Mouse (Mus musculus) CH12.LX (cell line): ENCODE results near the gene Sorcs3. TPM values are rescaled to one million over a fixed set of nuclear protein-coding genes. Genes with fewer than 3 reads are reported as not detected.

ENCODE experiments used
- DNase-seq: peaks from one replicate; pipeline ENCODE4 v3.0.0-alpha.2; 2013; ENCODE audit errors: extremely low read depth
- H3K27ac ChIP-seq: 2 replicates; pipeline ENCODE4 v1.5.1; 2012; ENCODE audit warnings: low read depth, mild to moderate bottlenecking, control low read depth, moderate library complexity; ENCODE audit not compliant: insufficient read depth
- H3K27me3 ChIP-seq: replicated peaks from 2 replicates; pipeline ENCODE3; 2012; ENCODE audit warnings: inconsistent platforms
- H3K36me3 ChIP-seq, 2 experiments: replicated peaks in 1 of 2; 2 replicates each; pipeline versions ENCODE3 to v1.6.1; 2012; ENCODE audit warnings: inconsistent platforms in 1 of 2, low read length in 1 of 2, mild to moderate bottlenecking in 1 of 2, mixed read lengths in 1 of 2, moderate library complexity in 1 of 2; ENCODE audit not compliant: control insufficient read depth in 1 of 2, insufficient read depth in 1 of 2
- H3K4me1 ChIP-seq, 2 experiments: 2 replicates each; pipeline ENCODE4 v1.6.1; 2012; ENCODE audit warnings: inconsistent platforms in 1 of 2, moderate library complexity in 1 of 2; ENCODE audit not compliant: insufficient read depth in 2 of 2, control insufficient read depth in 1 of 2
- H3K4me2 ChIP-seq: 2 replicates; pipeline ENCODE4 v1.6.1; 2012; ENCODE audit warnings: low read depth, mild to moderate bottlenecking, control low read depth; ENCODE audit not compliant: poor library complexity, insufficient read depth, severe bottlenecking
- H3K4me3 ChIP-seq, 3 experiments: fragments of 150-350 bp in 1 of 3; sonication (generic) in 1 of 3; replicated peaks in 1 of 3; 2 replicates each; pipeline versions ENCODE3 to v1.5.1; 2011 to 2012; ENCODE audit warnings: low read depth in 2 of 3, low read length in 2 of 3, mild to moderate bottlenecking in 2 of 3, moderate library complexity in 2 of 3, control low read depth in 1 of 3, improper control_type of control experiment in 1 of 3, inconsistent platforms in 1 of 3, mixed read lengths in 1 of 3; ENCODE audit not compliant: poor library complexity in 1 of 3
- H3K79me2 ChIP-seq: replicated peaks from 2 replicates; pipeline ENCODE4 v1.6.1; 2012; ENCODE audit warnings: mild to moderate bottlenecking, moderate library complexity; ENCODE audit not compliant: control insufficient read depth, poor library complexity, insufficient read depth, severe bottlenecking; ENCODE audit errors: extremely low read depth
- H3K9ac ChIP-seq: 2 replicates; pipeline ENCODE4 v1.6.1; 2012; ENCODE audit warnings: low read depth, mild to moderate bottlenecking, control low read depth, moderate library complexity; ENCODE audit not compliant: insufficient read depth
- H3K9me3 ChIP-seq: replicated peaks from 2 replicates; pipeline ENCODE3; 2012; ENCODE audit warnings: low read length, inconsistent platforms, mixed read lengths
- BHLHE40 ChIP-seq: IDR thresholded peaks from 2 replicates; pipeline ENCODE4 v1.6.1; 2011; ENCODE audit warnings: mild to moderate bottlenecking, low read depth, low read length, improper control_type of control experiment
- CTCF ChIP-seq, 2 experiments: IDR thresholded peaks in 1 of 2; conservative IDR thresholded peaks in 1 of 2; 2 replicates each; pipeline ENCODE4 v1.5.1; 2011 to 2012; ENCODE audit warnings: low read depth in 2 of 2, low read length in 2 of 2, improper control_type of control experiment in 1 of 2, inconsistent platforms in 1 of 2, mild to moderate bottlenecking in 1 of 2, moderate library complexity in 1 of 2
- EP300 ChIP-seq: IDR thresholded peaks from 2 replicates; pipeline ENCODE4 v1.6.1; 2011; ENCODE audit warnings: low read length, improper control_type of control experiment
- ETS1 ChIP-seq: conservative IDR thresholded peaks from 2 replicates; pipeline ENCODE4 v1.6.1; 2012; ENCODE audit warnings: low read depth, mild to moderate bottlenecking, inconsistent platforms, low read length, improper control_type of control experiment, moderate library complexity
- JUN ChIP-seq: IDR thresholded peaks from 2 replicates; pipeline ENCODE4 v1.6.1; 2011; ENCODE audit warnings: low read depth, mild to moderate bottlenecking, low read length, improper control_type of control experiment, moderate library complexity; ENCODE audit not compliant: insufficient read depth
- JUND ChIP-seq: conservative IDR thresholded peaks from 2 replicates; pipeline ENCODE4 v1.6.1; 2011; ENCODE audit warnings: low read depth, low read length, improper control_type of control experiment
- KAT2A ChIP-seq: IDR thresholded peaks from 2 replicates; pipeline ENCODE4 v1.6.1; 2012; ENCODE audit warnings: low read length, improper control_type of control experiment, inconsistent platforms; ENCODE audit not compliant: insufficient replicate concordance
- MAFK ChIP-seq: IDR thresholded peaks from 2 replicates; pipeline ENCODE4 v1.6.1; 2011; ENCODE audit warnings: low read length, improper control_type of control experiment; ENCODE audit not compliant: insufficient replicate concordance
- MAX ChIP-seq: IDR thresholded peaks from 2 replicates; pipeline ENCODE4 v1.6.1; 2011; ENCODE audit warnings: low read length, improper control_type of control experiment
- MEF2A ChIP-seq: IDR thresholded peaks from 2 replicates; pipeline ENCODE4 v1.6.1; 2014; ENCODE audit warnings: low read depth, mild to moderate bottlenecking, inconsistent platforms, low read length, improper control_type of control experiment, borderline replicate concordance
- MXI1 ChIP-seq: IDR thresholded peaks from 2 replicates; pipeline ENCODE4 v1.6.1; 2011; ENCODE audit warnings: mild to moderate bottlenecking, low read depth, low read length, improper control_type of control experiment
- MYC ChIP-seq: IDR thresholded peaks from 2 replicates; pipeline ENCODE4 v1.6.1; 2011; ENCODE audit warnings: low read depth, mild to moderate bottlenecking, improper control_type of control experiment, low read length
- NRF1 ChIP-seq: IDR thresholded peaks from 2 replicates; pipeline ENCODE4 v1.6.1; 2014; ENCODE audit warnings: low read depth, mild to moderate bottlenecking, inconsistent platforms, low read length, improper control_type of control experiment, moderate library complexity
- RAD21 ChIP-seq: IDR thresholded peaks from 2 replicates; pipeline ENCODE4 v1.6.1; 2011; ENCODE audit warnings: low read depth, mild to moderate bottlenecking, low read length, improper control_type of control experiment, moderate library complexity
- SMC3 ChIP-seq: IDR thresholded peaks from 2 replicates; pipeline ENCODE4 v1.6.1; 2011; ENCODE audit warnings: low read depth, low read length, improper control_type of control experiment
- TBP ChIP-seq: conservative IDR thresholded peaks from 2 replicates; pipeline ENCODE4 v1.6.1; 2011; ENCODE audit warnings: low read depth, low read length, improper control_type of control experiment
- TCF12 ChIP-seq: IDR thresholded peaks from 2 replicates; pipeline ENCODE4 v1.6.1; 2014; ENCODE audit warnings: low read depth, mild to moderate bottlenecking, inconsistent platforms, low read length, improper control_type of control experiment
- ZMIZ1 ChIP-seq: IDR thresholded peaks from 2 replicates; pipeline ENCODE4 v1.6.1; 2012; ENCODE audit warnings: low read depth, mild to moderate bottlenecking, inconsistent platforms, low read length, improper control_type of control experiment
- ZNF384 ChIP-seq: IDR thresholded peaks from 2 replicates; pipeline ENCODE4 v1.6.1; 2012; ENCODE audit warnings: low read depth, low read length, improper control_type of control experiment, inconsistent platforms
- dilution Hi-C: fragments of 300-500 bp; cut with MboI; formaldehyde crosslinking; loops from 2 replicates; pipeline ENCODE4 v1.14.3; 2020; ENCODE audit warnings: low sequenced_read_pairs; ENCODE audit not compliant: extremely low pct_unique_long_range_greater_than_20kb, extremely low pct_ligation_motif_present
- in situ Hi-C: fragments of 300-500 bp; cut with MboI; formaldehyde crosslinking; loops from 3 replicates; pipeline ENCODE4 v1.14.3; 2019; ENCODE audit warnings: low sequenced_read_pairs, low pct_ligation_motif_present, low pct_unique_long_range_greater_than_20kb, mixed read lengths
- polyA plus RNA-seq: library from polyadenylated mRNA; unstranded; fragments of >175 nt; gene quantifications from 2 replicates; pipeline ENCODE4 v1.2.1, GENCODE M21; 2012; ENCODE audit warnings: low read depth; ENCODE audit not compliant: insufficient read length
- total RNA-seq, 2 experiments: library from RNA; depleted of rRNA; stranded (reverse); fragments of 300-350 nt in 1 of 2; fragments of >200 nt in 1 of 2; gene quantifications; 2 replicates each; pipeline ENCODE4 v1.2.3; 2012 to 2014

The Sorcs3 gene
- total and polyA plus RNA-seq, 3 experiments: not detected

- Histone ChIP-seq H3K36me3 (no peaks in the 10 kb centered on the region), H3K4me3 (no peak overlapping the region), H3K9ac (no peak overlapping the region)
- dilution Hi-C loops: no loop called here
- no peak for TF ChIP-seq RAD21
- TF ChIP-seq JUN: no peak
- no peak for TF ChIP-seq EP300
- no peak for TF ChIP-seq MEF2A
- TF ChIP-seq SMC3: no peak
- no peak for TF ChIP-seq CTCF (conservative IDR thresholded peaks at IDR 0.05 in 1 of 2, IDR thresholded peaks at IDR 0.05 in 1 of 2; ENCODE audit: low read depth in 2 of 2, low read length in 2 of 2)
- TF ChIP-seq TCF12: no peak
- TF ChIP-seq, all 38 proteins: peak for 0
- H3K4me2 ChIP-seq: no peak overlapping the region
- H3K27ac ChIP-seq: no peak overlapping the region
- no peak for DNase-seq
- H3K79me2 ChIP-seq: no peaks in the 10 kb centered on the region
- peaks cover 54% of the 10 kb centered on the region for H3K9me3 ChIP-seq
- H3K4me1 ChIP-seq: no peaks in the 10 kb centered on the region
- H3K27me3 ChIP-seq: no peaks in the 10 kb centered on the region
- in situ Hi-C loops: no loop called here
Measured at GRCm38 (mm10) chr19:48167110-48167509, 38.7 kb upstream of the Sorcs3 start.

GRCm38 (mm10) chr19:48168284-48168683 lies 37.5 kb upstream of the Sorcs3 start:
- no peak for TF ChIP-seq MXI1
- no peak for TF ChIP-seq MYC
- TF ChIP-seq MAX: no peak
- TF ChIP-seq ETS1: no peak
- TF ChIP-seq KAT2A: no peak
- TF ChIP-seq JUND: no peak
- no peak for TF ChIP-seq ZMIZ1
- no peak for TF ChIP-seq JUN
- TF ChIP-seq TBP: no peak
- TF ChIP-seq MEF2A: no peak
- TF ChIP-seq ZNF384: no peak
- no peak for TF ChIP-seq BHLHE40
- no peak for TF ChIP-seq MAFK
- TF ChIP-seq RAD21: no peak
- no peak for TF ChIP-seq NRF1
- H3K4me1 ChIP-seq: no peaks in the 10 kb centered on the region
- H3K4me3 ChIP-seq: no peak overlapping the region
- H3K9me3 ChIP-seq: peaks cover 51% of the 10 kb centered on the region
- no peaks in the 10 kb centered on the region for H3K79me2 ChIP-seq
- dilution Hi-C loops: no loop called here
- H3K9ac ChIP-seq: no peak overlapping the region
- H3K4me2 ChIP-seq: no peak overlapping the region
- no peak overlapping the region for H3K27ac ChIP-seq
- no peak for DNase-seq
- in situ Hi-C loops: no loop called here
- H3K36me3 ChIP-seq: no peaks in the 10 kb centered on the region
- H3K27me3 ChIP-seq: no peaks in the 10 kb centered on the region
